29 mouse cellular contexts compared by ENCODE assay signal in genomic region chr17:86492376-86492775, GRCm38 (mm10). TPM values are rescaled to one million over a fixed set of nuclear protein-coding genes. Genes with fewer than 3 reads are reported as not detected.
DNase-seq lines count a peak whose midpoint lies in the region; ATAC-seq and TF ChIP-seq lines count a peak whose summit lies in the region.
"Had no signal": no experiment of that assay in that cellular context is flagged by ENCODE, and none has a peak within 500 bp of the region (broad histone marks: within the 10 kb centered on the region; RNA-seq: fewer than 3 reads in every experiment).

No protein-coding gene starts in this region.

- no peak for TF ChIP-seq CTCF in liver, postnatal 0 days (IDR thresholded peaks at IDR 0.05; ENCODE audit: low read depth)
- no peak for TF ChIP-seq CTCF in liver, embryonic 14.5 days (IDR thresholded peaks at IDR 0.05; ENCODE audit: low read depth)

- peak; percentile 52; the same call in 1 of the 2 replicates for ATAC-seq in liver, embryonic 12.5 days
- ATAC-seq in liver, postnatal 0 days, result no peak
- peak; percentile 56; the same call in 1 of the 2 replicates for ATAC-seq in liver, embryonic 14.5 days (ENCODE audit: insufficient read depth)
- no peak for ATAC-seq in hindbrain, embryonic 14.5 days (ENCODE audit: low FRiP score)
- ATAC-seq: CD4-positive, CD25-positive, alpha-beta regulatory T cell, adult 4 months; forebrain, embryonic 14.5 days had no signal

- H3K36me3 ChIP-seq in liver, embryonic 12.5 days, result no peaks in the 10 kb centered on the region
- H3K36me3 ChIP-seq in liver, postnatal 0 days (replicated peaks; ENCODE audit: insufficient read depth, low read length), result no peaks in the 10 kb centered on the region
- no peaks in the 10 kb centered on the region for H3K36me3 ChIP-seq in liver, embryonic 14.5 days (replicated peaks; ENCODE audit: control insufficient read depth, insufficient read depth, low read depth)
- H3K36me3 ChIP-seq in hindbrain, embryonic 14.5 days (replicated peaks; ENCODE audit: control insufficient read depth, insufficient read depth), result no peaks in the 10 kb centered on the region
- H3K36me3 ChIP-seq: embryonic facial prominence, embryonic 12.5 days; heart, embryonic 15.5 days; limb, embryonic 10.5 days had no signal

- H3K4me1 ChIP-seq in liver, embryonic 12.5 days, result peaks cover 50% of the 10 kb centered on the region
- peaks cover 12% of the 10 kb centered on the region; the same call in 1 of the 2 replicates for H3K4me1 ChIP-seq in liver, postnatal 0 days (ENCODE audit: insufficient read depth)
- H3K4me1 ChIP-seq in liver, embryonic 14.5 days (replicated peaks; ENCODE audit: control insufficient read depth in 2 of 2, insufficient read depth in 2 of 2, low read length in 1 of 2), result peaks cover 0 to 23% of the 10 kb centered on the region in 2 experiments; a peak in 2 of 4 replicates
- no peaks in the 10 kb centered on the region for H3K4me1 ChIP-seq in hindbrain, embryonic 14.5 days (replicated peaks; ENCODE audit: control insufficient read depth, insufficient read depth, low read length)

- no peak for DNase-seq in liver, postnatal 0 days
- DNase-seq in MEL-GATA-1-ER (ENCODE audit: extremely low read depth, low read depth), result peak; percentile 73
- peak in 1 of 3 experiments; percentile 7 for DNase-seq in liver, embryonic 14.5 days (ENCODE audit: low read depth in 3 of 3, low spot score in 3 of 3)
- DNase-seq in hindbrain, embryonic 14.5 days (ENCODE audit: low spot score), result no peak
- DNase-seq in frontal cortex, postnatal 10 days (ENCODE audit: low spot score in 2 of 2), result no peak
- DNase-seq in testis, postnatal 14 days (ENCODE audit: low spot score), result no peak
- DNase-seq: adrenal gland, adult 8-10 months; cerebellum, adult 9-10 months; cerebellum, postnatal 36 days; embryo, embryonic 11 days; gastrocnemius, postnatal 25 days; heart, adult 11 months; kidney, adult 8-10 months; kidney, postnatal 4 days; lung, embryonic 14.5 days; lung, postnatal 14 days; midbrain, embryonic 14.5 days; right cerebral cortex, postnatal 14 days; thymus, adult 18-20 months; thymus, postnatal 25 days had no signal

- H3K27ac ChIP-seq in liver, embryonic 12.5 days, result no peak overlapping the region
- H3K27ac ChIP-seq in liver, postnatal 0 days (ENCODE audit: low read depth), result no peak overlapping the region
- no peak overlapping the region for H3K27ac ChIP-seq in liver, embryonic 14.5 days
- no peak overlapping the region for H3K27ac ChIP-seq in hindbrain, embryonic 14.5 days
- H3K27ac ChIP-seq: embryonic facial prominence, embryonic 12.5 days; heart, embryonic 10.5 days; heart, embryonic 15.5 days; kidney, postnatal 0 days; limb, embryonic 10.5 days; limb, embryonic 15.5 days had no signal

- H3K9ac ChIP-seq in liver, embryonic 12.5 days, result no peak overlapping the region
- no peak overlapping the region for H3K9ac ChIP-seq in liver, postnatal 0 days (replicated peaks)
- H3K9ac ChIP-seq in liver, embryonic 14.5 days (replicated peaks), result no peak overlapping the region
- no peak overlapping the region for H3K9ac ChIP-seq in hindbrain, embryonic 14.5 days
- H3K9ac ChIP-seq: embryonic facial prominence, embryonic 12.5 days; heart, embryonic 15.5 days; limb, embryonic 15.5 days; lung, embryonic 14.5 days had no signal

- H3K4me3 ChIP-seq in liver, embryonic 12.5 days, result no peak overlapping the region
- H3K4me3 ChIP-seq in liver, postnatal 0 days (ENCODE audit: low read depth, low read length), result no peak overlapping the region
- no peak overlapping the region for H3K4me3 ChIP-seq in liver, embryonic 14.5 days (ENCODE audit: insufficient read depth in 1 of 2, low read depth in 2 of 2, low read length in 2 of 2)
- no peak overlapping the region for H3K4me3 ChIP-seq in hindbrain, embryonic 14.5 days (replicated peaks; ENCODE audit: low read length)
- H3K4me3 ChIP-seq: embryonic facial prominence, embryonic 12.5 days; heart, embryonic 10.5 days; heart, embryonic 15.5 days; limb, embryonic 10.5 days; limb, embryonic 15.5 days had no signal

- no peak overlapping the region for H3K4me2 ChIP-seq in liver, embryonic 12.5 days
- no peak overlapping the region for H3K4me2 ChIP-seq in liver, postnatal 0 days (ENCODE audit: low read depth, low read length)
- no peak overlapping the region for H3K4me2 ChIP-seq in liver, embryonic 14.5 days (ENCODE audit: low read depth)
- no peak overlapping the region for H3K4me2 ChIP-seq in hindbrain, embryonic 14.5 days (replicated peaks)
- H3K4me2 ChIP-seq: embryonic facial prominence, embryonic 12.5 days; heart, embryonic 15.5 days; limb, embryonic 15.5 days; lung, embryonic 14.5 days had no signal

- 0 out of 2 replicates have a peak, but pooled peaks cover 6% of the 10 kb centered on the region for H3K27me3 ChIP-seq in liver, embryonic 12.5 days (replicated peaks)
- H3K27me3 ChIP-seq in liver, postnatal 0 days (ENCODE audit: insufficient read depth, low read length), result no peaks in the 10 kb centered on the region
- no peaks in the 10 kb centered on the region for H3K27me3 ChIP-seq in liver, embryonic 14.5 days (ENCODE audit: control insufficient read depth, insufficient read depth, low read length)
- H3K27me3 ChIP-seq in hindbrain, embryonic 14.5 days (ENCODE audit: control insufficient read depth, insufficient read depth, low read length), result no peaks in the 10 kb centered on the region
- H3K27me3 ChIP-seq: embryonic facial prominence, embryonic 12.5 days; heart, embryonic 15.5 days; limb, embryonic 15.5 days had no signal

- TF ChIP-seq EP300 in liver, postnatal 0 days (IDR thresholded peaks at IDR 0.05; ENCODE audit: low read depth), result no peak
- TF ChIP-seq EP300 in liver, embryonic 14.5 days (IDR thresholded peaks at IDR 0.05; ENCODE audit: low read depth), result peak; percentile 26; the same call in 1 of the 2 replicates

- H3K9me3 ChIP-seq in liver, embryonic 12.5 days (replicated peaks), result no peaks in the 10 kb centered on the region
- no peaks in the 10 kb centered on the region for H3K9me3 ChIP-seq in liver, postnatal 0 days (ENCODE audit: low read length)
- H3K9me3 ChIP-seq in liver, embryonic 14.5 days (ENCODE audit: control insufficient read depth, low read length), result no peaks in the 10 kb centered on the region
- no peaks in the 10 kb centered on the region for H3K9me3 ChIP-seq in hindbrain, embryonic 14.5 days (ENCODE audit: control insufficient read depth, low read length)
- H3K9me3 ChIP-seq: embryonic facial prominence, embryonic 12.5 days; heart, embryonic 10.5 days; heart, embryonic 15.5 days; limb, embryonic 10.5 days; limb, embryonic 15.5 days had no signal

- WGBS in liver, embryonic 12.5 days (ENCODE audit: insufficient replicate concordance), result 19% methylated on average over 7 of the region's 7 CpGs
- 41% methylated on average over 7 of the region's 7 CpGs for WGBS in liver, postnatal 0 days (ENCODE audit: insufficient replicate concordance)
- whole genome bisulfite sequencing in liver, embryonic 14.5 days (ENCODE audit: insufficient replicate concordance), result 13% methylated on average over 7 of the region's 7 CpGs
- WGBS in hindbrain, embryonic 14.5 days, result 88% methylated on average over 7 of the region's 7 CpGs

RNA-seq across cellular contexts. Expression of gene Gm10309, which starts 12.7 kb away (rescaled TPM):
- polyA plus RNA-seq in liver, embryonic 12.5 days (2016; fragmentation: Nextera tagmentation; extraction: Ambion mirVana), result 0.07 and 0.11 TPM in 2 replicates
- polyA plus RNA-seq in liver, postnatal 0 days (2015; fragmentation: Nextera tagmentation; extraction: Ambion mirVana), result 0.05 TPM in 1 of 2 replicates, not detected in the other
- not detected in 2 replicates for polyA plus RNA-seq in liver, embryonic 14.5 days (2012; rRNA removed)
- polyA plus RNA-seq in liver, embryonic 14.5 days (2014; fragmentation: Nextera tagmentation; extraction: Ambion mirVana), result 0.06 TPM in 1 of 2 replicates, not detected in the other
- 0.20 and 0.62 TPM in 2 replicates for polyA plus RNA-seq in hindbrain, embryonic 14.5 days (2014; fragmentation: Nextera tagmentation; extraction: Ambion mirVana)
- polyA plus RNA-seq: forebrain, embryonic 14.5 days had no signal

Comparison
In these comparisons a context has a peak if more than half of its experiments do, and no peak if none do; other contexts are left out.
1. ATAC-seq: peak in liver, embryonic 12.5 days (single experiment) and liver, embryonic 14.5 days (single experiment); none in liver, postnatal 0 days (single experiment) and hindbrain, embryonic 14.5 days (single experiment).